7 mouse cellular contexts compared by ENCODE assay signal in the genomic region with DNA sequence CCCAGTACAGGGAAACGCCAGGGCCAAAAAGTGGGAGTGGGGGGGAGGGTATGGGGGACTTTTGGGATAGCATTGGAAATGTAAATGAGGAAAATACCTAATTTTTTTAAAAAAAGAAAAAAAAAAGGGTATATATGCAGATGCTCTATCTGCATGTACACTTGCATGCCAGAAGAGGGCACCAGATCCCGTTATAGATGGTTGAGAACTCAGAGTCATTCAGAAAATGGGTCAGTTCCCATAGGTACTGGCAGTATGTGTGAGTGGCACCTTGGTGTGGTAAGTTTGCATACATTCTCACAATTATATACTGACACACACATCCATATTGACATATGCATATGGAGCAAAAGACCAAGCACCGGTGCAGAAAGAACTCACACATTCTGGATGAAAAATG. TPM values are rescaled to one million over a fixed set of nuclear protein-coding genes. Genes with fewer than 3 reads are reported as not detected.
DNase-seq lines count a peak whose midpoint lies in the region; ATAC-seq lines count a peak whose summit lies in the region.
"Not testable (repeated sequence)": the region's sequence is repeated elsewhere in the genome, so short reads cannot be mapped to it uniquely, and the experiment has no call there.

No protein-coding gene starts in this region.

- WGBS in embryonic facial prominence, embryonic 11.5 days: 27% methylated on average over 3 of the region's 3 CpGs

- H3K36me3 ChIP-seq in embryonic facial prominence, embryonic 11.5 days (replicated peaks; ENCODE audit: control insufficient read depth, insufficient read depth, low read depth, low read length): not testable (repeated sequence)

- not testable (repeated sequence) for H3K27ac ChIP-seq in embryonic facial prominence, embryonic 11.5 days (replicated peaks; ENCODE audit: low read depth, low read length)

- not testable (repeated sequence) for H3K4me2 ChIP-seq in embryonic facial prominence, embryonic 11.5 days (ENCODE audit: low read depth, low read length)

- DNase-seq in NIH3T3 (ENCODE audit: low read depth): peak; percentile 83
- DNase-seq in cerebellum, adult 11 months: peak; percentile 25
- DNase-seq in embryonic facial prominence, embryonic 11.5 days (ENCODE audit: low spot score): peak; percentile 67
- DNase-seq in heart, postnatal 4 days: peak; percentile 61
- peak; percentile 17 to 52 for DNase-seq in layer of hippocampus, postnatal 14 days (ENCODE audit: low spot score in 2 of 2)
- DNase-seq in lung, postnatal 14 days: peak; percentile 63
- DNase-seq in right cerebral cortex, postnatal 10 days (ENCODE audit: low spot score in 2 of 2): peak; percentile 56 to 57

- H3K27me3 ChIP-seq in embryonic facial prominence, embryonic 11.5 days (ENCODE audit: control insufficient read depth, insufficient read depth, low read length): not testable (repeated sequence)

- not testable (repeated sequence) for ATAC-seq in embryonic facial prominence, embryonic 11.5 days (replicated peaks; ENCODE audit: insufficient number of reproducible peaks, low FRiP score, low TSS enrichment, low read depth)

- not testable (repeated sequence) for H3K9me3 ChIP-seq in embryonic facial prominence, embryonic 11.5 days (replicated peaks; ENCODE audit: control insufficient read depth, low read length)

- not testable (repeated sequence) for H3K4me1 ChIP-seq in embryonic facial prominence, embryonic 11.5 days (ENCODE audit: control insufficient read depth, insufficient read depth, low read length)

- H3K4me3 ChIP-seq in embryonic facial prominence, embryonic 11.5 days (ENCODE audit: low read depth, low read length): not testable (repeated sequence)

- H3K9ac ChIP-seq in embryonic facial prominence, embryonic 11.5 days (replicated peaks; ENCODE audit: low read length): not testable (repeated sequence)

RNA-seq across cellular contexts. Expression of a gene that starts 3.2 kb away (rescaled TPM):
- polyA plus RNA-seq in embryonic facial prominence, embryonic 11.5 days (2014; fragmentation: Nextera tagmentation; extraction: Ambion mirVana): 27.2 and 29.7 TPM in 2 replicates
- 1 to 10 TPM; 8.6 to 9.1 TPM for total RNA-seq in heart, postnatal 4 days (2021)
- 10 to 100 TPM; 16.7 to 18.1 TPM for total RNA-seq in layer of hippocampus, postnatal 14 days (2021)

RNA-seq across cellular contexts. Expression of a gene that starts 10.2 kb away (rescaled TPM):
- polyA plus RNA-seq in embryonic facial prominence, embryonic 11.5 days (2014; fragmentation: Nextera tagmentation; extraction: Ambion mirVana): 76.4 and 80.3 TPM in 2 replicates
- 10 to 100 TPM; 53.5 to 54.4 TPM for total RNA-seq in heart, postnatal 4 days (2021)
- total RNA-seq in layer of hippocampus, postnatal 14 days (2021): 10 to 100 TPM; 52.4 to 53.2 TPM

RNA-seq across cellular contexts. Expression of a gene that starts 19.3 kb away (rescaled TPM):
- 6.6 and 7.3 TPM in 2 replicates for polyA plus RNA-seq in embryonic facial prominence, embryonic 11.5 days (2014; fragmentation: Nextera tagmentation; extraction: Ambion mirVana)
- 10 to 100 TPM; 11.7 to 13.9 TPM for total RNA-seq in heart, postnatal 4 days (2021)
- 1 to 10 TPM; 6.3 to 7.0 TPM for total RNA-seq in layer of hippocampus, postnatal 14 days (2021)

RNA-seq across cellular contexts. Expression of a gene that starts 47.2 kb away (rescaled TPM):
- polyA plus RNA-seq in embryonic facial prominence, embryonic 11.5 days (2014; fragmentation: Nextera tagmentation; extraction: Ambion mirVana): 38.9 and 39.9 TPM in 2 replicates
- 10 to 100 TPM; 24.5 to 25.1 TPM for total RNA-seq in heart, postnatal 4 days (2021)
- 10 to 100 TPM; 31.3 TPM for total RNA-seq in layer of hippocampus, postnatal 14 days (2021)

Comparison
In these comparisons a context has a peak if more than half of its experiments do, and no peak if none do; other contexts are left out.
1. DNase-seq: peak in every context shown above with its lines; median percentile 83 in NIH3T3; 67 in embryonic facial prominence, embryonic 11.5 days; 63 in lung, postnatal 14 days; 61 in heart, postnatal 4 days; 56 in right cerebral cortex, postnatal 10 days; 34 in layer of hippocampus, postnatal 14 days; 25 in cerebellum, adult 11 months.